Mouse (Mus musculus) liver, embryonic 14.5 days (tissue): ENCODE measurements around the gene Cdx2. TPM values are rescaled to one million over a fixed set of nuclear protein-coding genes. Genes with fewer than 3 reads are reported as not detected.

Experiments
- ATAC-seq: fragments of 200-750 bp; cut with Nextera tagmentation; 2 replicates; pipeline ENCODE4 v1.8.0; 2017; ENCODE audit warnings: moderate number of reproducible peaks, mild to moderate bottlenecking, moderate library complexity; ENCODE audit not compliant: insufficient read depth
- DNase-seq, 3 experiments: peaks; one replicate each; pipeline ENCODE4 v3.0.0-alpha.2; 2012 to 2013; ENCODE audit warnings: low read depth in 3 of 3, low spot score in 3 of 3
- H3K27ac ChIP-seq: fragments of 300-500 bp; sonication (generic); 2 replicates; pipeline ENCODE4 v1.5.1; 2014; ENCODE audit warnings: moderate library complexity, mild to moderate bottlenecking, control low read depth, inconsistent platforms
- H3K27me3 ChIP-seq: fragments of 300-500 bp; sonication (generic); 2 replicates; pipeline ENCODE4 v1.6.1; 2014; ENCODE audit warnings: mild to moderate bottlenecking, low read length, moderate library complexity; ENCODE audit not compliant: control insufficient read depth, insufficient read depth
- H3K36me3 ChIP-seq: fragments of 300-500 bp; sonication (generic); replicated peaks from 2 replicates; pipeline ENCODE4 v1.6.1; 2014; ENCODE audit warnings: low read depth; ENCODE audit not compliant: control insufficient read depth, insufficient read depth
- H3K4me1 ChIP-seq, 2 experiments: fragments of 200-500 bp in 1 of 2; fragments of 300-500 bp in 1 of 2; sonication (generic) in 1 of 2; replicated peaks; 2 replicates each; pipeline ENCODE4 v1.6.1; 2012 to 2014; ENCODE audit warnings: antibody characterized with exemption in 1 of 2, inconsistent platforms in 1 of 2, low read length in 1 of 2; ENCODE audit not compliant: control insufficient read depth in 2 of 2, insufficient read depth in 2 of 2
- H3K4me2 ChIP-seq: fragments of 300-500 bp; sonication (generic); 2 replicates; pipeline ENCODE4 v1.6.1; 2014; ENCODE audit warnings: low read depth, mild to moderate bottlenecking, control low read depth, moderate library complexity
- H3K4me3 ChIP-seq, 2 experiments: fragments of 200-500 bp in 1 of 2; fragments of 300-500 bp in 1 of 2; sonication (generic) in 1 of 2; 2 replicates each; pipeline ENCODE4 v1.5.1; 2012 to 2014; ENCODE audit warnings: low read depth in 2 of 2, low read length in 2 of 2, mild to moderate bottlenecking in 2 of 2, control low read depth in 1 of 2, inconsistent platforms in 1 of 2, moderate library complexity in 1 of 2; ENCODE audit not compliant: insufficient read depth in 1 of 2
- H3K9ac ChIP-seq: fragments of 300-500 bp; sonication (generic); replicated peaks from 2 replicates; pipeline ENCODE4 v1.6.1; 2014; ENCODE audit warnings: mild to moderate bottlenecking, control low read depth, moderate library complexity
- H3K9me3 ChIP-seq: fragments of 300-500 bp; sonication (generic); 2 replicates; pipeline ENCODE4 v1.6.1; 2016; ENCODE audit warnings: low read length, mixed read lengths; ENCODE audit not compliant: control insufficient read depth
- CTCF ChIP-seq: IDR thresholded peaks from 2 replicates; pipeline ENCODE4 v1.5.1; 2016; ENCODE audit warnings: antibody characterized with exemption, low read depth, control low read depth
- EP300 ChIP-seq: IDR thresholded peaks from 2 replicates; pipeline ENCODE4 v1.6.1; 2016; ENCODE audit warnings: antibody characterized with exemption, low read depth
- WGBS: fragments of 180-500 bp; shearing (Covaris S2); extraction: QIAGEN DNeasy Blood & Tissue Kit; methylation state at CpG from one replicate; pipeline ENCODE4 v1.1.7; 2014; ENCODE audit not compliant: insufficient replicate concordance; 5-methylcytosine and 5-hydroxymethylcytosine counted together
- polyA plus RNA-seq, 2 experiments: library from polyadenylated mRNA; depleted of rRNA in 1 of 2; stranded (reverse) in 1 of 2; unstranded in 1 of 2; fragments of >200 nt; fragmentation: Nextera tagmentation in 1 of 2; extraction: Ambion mirVana in 1 of 2; gene quantifications; 2 replicates each; pipeline versions ENCODE4 v1.2.1 to v1.2.3; 2012 to 2014

Cdx2 gene
- polyA plus RNA-seq (2012; rRNA removed) (0.09 TPM in 1 of 2 replicates, not detected in the other), polyA plus RNA-seq (2014; fragmentation: Nextera tagmentation; extraction: Ambion mirVana) (not detected in 2 replicates)

- Histone ChIP-seq H3K27me3 (peaks cover 98% of the 10 kb centered on the region), H3K4me3 (no peak within 1 kb of the TSS), H3K27ac (no peak within 1 kb of the TSS), H3K9ac (no peak within 1 kb of the TSS), H3K36me3 (no peaks in the 10 kb centered on the region), H3K4me2 (no peak within 1 kb of the TSS), H3K9me3 (no peaks in the 10 kb centered on the region), H3K4me1 (no peaks in the 10 kb centered on the region)
- DNase-seq (no peak), ATAC-seq (no peak)
- WGBS, result 2% methylated on average over 63 of the region's 63 CpGs
- no peak for TF ChIP-seq EP300
- no peak for TF ChIP-seq CTCF
Observed at GRCm38 (mm10) chr5:147306638-147307397, at the start of gene Cdx2. Gene Cdx2 (minus strand): TSS chr5:147307270.

GRCm38 (mm10) chr5:147356260-147357055 is 49.4 kb upstream of the Cdx2 start:
- Histone ChIP-seq H3K9ac (no peak overlapping the region), H3K27ac (no peak overlapping the region), H3K4me2 (no peak overlapping the region), H3K4me3 (no peak overlapping the region), H3K27me3 (no peaks in the 10 kb centered on the region), H3K4me1 (no peaks in the 10 kb centered on the region), H3K9me3 (no peaks in the 10 kb centered on the region), H3K36me3 (no peaks in the 10 kb centered on the region)
- DNase-seq, result no peak
- no peak for TF ChIP-seq CTCF
- no peak for ATAC-seq
- 74% methylated on average over 13 of the region's 13 CpGs for WGBS

GRCm38 (mm10) chr5:147355788-147356187 is 48.7 kb upstream of the Cdx2 start:
- no peak for DNase-seq
- Histone ChIP-seq H3K9ac (no peak overlapping the region), H3K4me3 (no peak overlapping the region), H3K9me3 (no peaks in the 10 kb centered on the region), H3K27me3 (no peaks in the 10 kb centered on the region), H3K4me1 (no peaks in the 10 kb centered on the region), H3K27ac (no peak overlapping the region), H3K36me3 (no peaks in the 10 kb centered on the region), H3K4me2 (no peak overlapping the region)
- WGBS, result 56% methylated on average over 3 of the region's 3 CpGs
- TF ChIP-seq EP300 (no peak), CTCF (no peak)
- ATAC-seq, result no peak

GRCm38 (mm10) chr5:147354985-147355384 is 47.9 kb upstream of the Cdx2 start:
- 59% methylated on average over 8 of the region's 8 CpGs for WGBS
- TF ChIP-seq EP300 (no peak), CTCF (no peak)
- H3K4me1 ChIP-seq, result no peaks in the 10 kb centered on the region
- ATAC-seq (no peak), DNase-seq (no peak)
- no peak overlapping the region for H3K4me2 ChIP-seq
- no peaks in the 10 kb centered on the region for H3K36me3 ChIP-seq
- H3K9ac ChIP-seq, result no peak overlapping the region
- no peaks in the 10 kb centered on the region for H3K9me3 ChIP-seq
- no peak overlapping the region for H3K4me3 ChIP-seq
- no peak overlapping the region for H3K27ac ChIP-seq
- H3K27me3 ChIP-seq, result no peaks in the 10 kb centered on the region

- no peak for ATAC-seq
- no peak overlapping the region for H3K4me3 ChIP-seq
- no peak overlapping the region for H3K4me2 ChIP-seq
- TF ChIP-seq EP300 (no peak), CTCF (peak; percentile 18; the same call in 1 of the 2 replicates)
- no peaks in the 10 kb centered on the region for H3K36me3 ChIP-seq
- H3K9ac ChIP-seq, result no peak overlapping the region
- WGBS, result 47% methylated on average over 17 of the region's 17 CpGs
- H3K9me3 ChIP-seq, result no peaks in the 10 kb centered on the region
- DNase-seq, result no peak
- no peaks in the 10 kb centered on the region for H3K4me1 ChIP-seq
- no peaks in the 10 kb centered on the region for H3K27me3 ChIP-seq
- H3K27ac ChIP-seq, result no peak overlapping the region
Observed at GRCm38 (mm10) chr5:147354161-147354780, 47.2 kb upstream of the Cdx2 start.
